Mouse (Mus musculus) thymus, postnatal 36 days (tissue): ENCODE results near the gene Dis3l2.

Source experiments
- DNase-seq, 2 experiments: peaks; one replicate each; pipeline ENCODE4 v3.0.0; 2022; ENCODE audit warnings: mixed read lengths in 2 of 2

Gene Dis3l2

GRCm38 (mm10) chr1:87089828-87090227 is 386.2 kb downstream of the Dis3l2 start, which contains the start of gene Alppl2:
TSS of gene Alppl2 (minus strand) at chr1:87089928.
- DNase-seq = no peak

GRCm38 (mm10) chr1:87095642-87096041 is 392.0 kb downstream of the Dis3l2 start:
- DNase-seq = no peak

- peak; percentile 32 to 40 for DNase-seq
Measured at GRCm38 (mm10) chr1:87098358-87098975, 394.9 kb downstream of the Dis3l2 start.
